Mouse (Mus musculus) MEL (cell line): ENCODE measurements around the gene Rbak.

Experiments
- POLR2A ChIP-seq, 2 experiments: IDR thresholded peaks; 2 replicates each; pipeline ENCODE4 v1.6.1; 2011 to 2012; ENCODE audit warnings: low read length in 2 of 2, mild to moderate bottlenecking in 2 of 2, control low read depth in 1 of 2, improper control_type of control experiment in 1 of 2, low read depth in 1 of 2, moderate library complexity in 1 of 2; ENCODE audit not compliant: control insufficient read depth in 1 of 2, insufficient read depth in 1 of 2, poor library complexity in 1 of 2
- POLR2AphosphoS2 ChIP-seq: IDR thresholded peaks from 2 replicates; pipeline ENCODE4 v1.6.1; 2011; ENCODE audit warnings: low read length, improper control_type of control experiment

GRCm38 (mm10) chr5:143153756-143154155, 26.8 kb downstream of the Rbak start:
- no peak for TF ChIP-seq POLR2AphosphoS2
- no peak for TF ChIP-seq POLR2A (IDR thresholded peaks at IDR 0.05; ENCODE audit: control insufficient read depth in 1 of 2, insufficient read depth in 1 of 2, low read depth in 1 of 2, low read length in 2 of 2, poor library complexity in 1 of 2)
